9 mouse cellular contexts compared by ENCODE assay signal in genomic region chr11:69879711-69880110, GRCm38 (mm10). TPM values are rescaled to one million over a fixed set of nuclear protein-coding genes. Genes with fewer than 3 reads are reported as not detected.
DNase-seq lines count a peak whose midpoint lies in the region; ATAC-seq and TF ChIP-seq lines count a peak whose summit lies in the region.
"Had no signal": no experiment of that assay in that cellular context is flagged by ENCODE, and none has a peak within 500 bp of the region (broad histone marks: within the 10 kb centered on the region; RNA-seq: fewer than 3 reads in every experiment).

No protein-coding gene starts in this region.

- TF ChIP-seq CTCF in liver, postnatal 0 days (IDR thresholded peaks at IDR 0.05; ENCODE audit: low read depth), result no peak

- 57% methylated on average over 15 of the region's 15 CpGs for WGBS in heart, embryonic 13.5 days
- WGBS in hindbrain, embryonic 10.5 days, result 58% methylated on average over 15 of the region's 15 CpGs
- WGBS in liver, postnatal 0 days (ENCODE audit: insufficient replicate concordance), result 68% methylated on average over 15 of the region's 15 CpGs

- peaks cover 65% of the 10 kb centered on the region for H3K4me1 ChIP-seq in heart, embryonic 13.5 days
- H3K4me1 ChIP-seq in ES-E14 (ENCODE audit: control insufficient read depth in 2 of 2, insufficient read depth in 2 of 2, low read length in 2 of 2, poor library complexity in 1 of 2), result peaks cover 4 to 27% of the 10 kb centered on the region in 2 experiments; a peak in 3 of 4 replicates
- H3K4me1 ChIP-seq in hindbrain, embryonic 10.5 days (replicated peaks), result peaks cover 71% of the 10 kb centered on the region
- peaks cover 47% of the 10 kb centered on the region for H3K4me1 ChIP-seq in liver, postnatal 0 days (ENCODE audit: insufficient read depth)

- no peak overlapping the region for H3K27ac ChIP-seq in heart, embryonic 13.5 days (replicated peaks)
- no peak overlapping the region for H3K27ac ChIP-seq in ES-E14 (ENCODE audit: insufficient read depth, low read depth, low read length, poor library complexity, severe bottlenecking)
- H3K27ac ChIP-seq in hindbrain, embryonic 10.5 days, result peak overlapping the region; percentile 87
- no peak overlapping the region for H3K27ac ChIP-seq in liver, postnatal 0 days (ENCODE audit: low read depth)

- H3K4me2 ChIP-seq in heart, embryonic 13.5 days, result peak overlapping the region; percentile 91
- peak overlapping the region; percentile 89 for H3K4me2 ChIP-seq in liver, postnatal 0 days (ENCODE audit: low read depth, low read length)

- no peaks in the 10 kb centered on the region for H3K36me3 ChIP-seq in heart, embryonic 13.5 days
- peaks cover 2% of the 10 kb centered on the region; the same call in 1 of the 2 replicates for H3K36me3 ChIP-seq in ES-E14 (ENCODE audit: control insufficient read depth, insufficient read depth, low read length, poor library complexity, severe bottlenecking)
- H3K36me3 ChIP-seq in hindbrain, embryonic 10.5 days, result no peaks in the 10 kb centered on the region
- 0 out of 2 replicates have a peak, but pooled peaks cover 5% of the 10 kb centered on the region for H3K36me3 ChIP-seq in liver, postnatal 0 days (replicated peaks; ENCODE audit: insufficient read depth, low read length)

- H3K9me3 ChIP-seq in heart, embryonic 13.5 days, result no peaks in the 10 kb centered on the region
- no peaks in the 10 kb centered on the region for H3K9me3 ChIP-seq in ES-E14 (ENCODE audit: control insufficient read depth, insufficient read depth, low read depth, low read length)
- no peaks in the 10 kb centered on the region for H3K9me3 ChIP-seq in hindbrain, embryonic 10.5 days
- no peaks in the 10 kb centered on the region for H3K9me3 ChIP-seq in liver, postnatal 0 days (ENCODE audit: low read length)

- intact Hi-C loops in heart, postnatal 36 days (cut with DNase I), result loop anchor here (2.0 to 5.0 kb wide), 3 partner anchors 41 to 197 kb away; partner anchors contain the start of genes Eif5a, Polr2a and Senp3

- no peak for DNase-seq in heart, postnatal 36 days
- no peak for DNase-seq in ES-E14 (ENCODE audit: low read depth, low spot score)
- DNase-seq in hindbrain, embryonic 10.5 days (ENCODE audit: low spot score), result no peak
- DNase-seq in liver, postnatal 0 days, result no peak
- DNase-seq in urinary bladder, postnatal 36 days (ENCODE audit: low spot score in 2 of 2), result no peak
- DNase-seq in embryo, embryonic 9.5 days (ENCODE audit: extremely low spot score), result no peak

- no peaks in the 10 kb centered on the region for H3K27me3 ChIP-seq in heart, embryonic 13.5 days (replicated peaks)
- H3K27me3 ChIP-seq in hindbrain, embryonic 10.5 days (ENCODE audit: insufficient read depth, poor library complexity, severe bottlenecking), result peaks cover 22% of the 10 kb centered on the region
- H3K27me3 ChIP-seq in liver, postnatal 0 days (ENCODE audit: insufficient read depth, low read length), result no peaks in the 10 kb centered on the region

- H3K4me3 ChIP-seq in heart, embryonic 13.5 days, result peak overlapping the region; percentile 64
- H3K4me3 ChIP-seq in ES-E14 (ENCODE audit: insufficient read depth in 1 of 2, low read depth in 1 of 2, low read length in 2 of 2, poor library complexity in 1 of 2, severe bottlenecking in 1 of 2), result peak overlapping the region; percentile 29 to 68; a peak in 3 of 4 replicates
- H3K4me3 ChIP-seq in hindbrain, embryonic 10.5 days, result peak overlapping the region; percentile 62
- no peak overlapping the region for H3K4me3 ChIP-seq in liver, postnatal 0 days (ENCODE audit: low read depth, low read length)

- no peak for TF ChIP-seq EP300 in liver, postnatal 0 days (IDR thresholded peaks at IDR 0.05; ENCODE audit: low read depth)

- no peak for ATAC-seq in heart, embryonic 13.5 days (ENCODE audit: extremely low read depth, insufficient number of reproducible peaks, low FRiP score, low TSS enrichment)
- ATAC-seq in liver, postnatal 0 days, result no peak
- no peak for ATAC-seq in CD4-positive, CD25-positive, alpha-beta regulatory T cell, adult 4 months

- in situ Hi-C loops in ES-E14 (cut with MboI; ENCODE audit: low sequenced_read_pairs in 2 of 2, unreplicated experiment in 2 of 2), result loop anchor here in 1 of 2 experiments (10.0 kb wide), 1 partner anchor 75 kb away; the partner anchor contains the start of genes Fgf11 and Tmem102

- peak overlapping the region; percentile 84 for H3K9ac ChIP-seq in heart, embryonic 13.5 days
- no peak overlapping the region; the same call in 1 of the 2 replicates for H3K9ac ChIP-seq in ES-E14 (ENCODE audit: insufficient read depth, low read depth, low read length, poor library complexity, severe bottlenecking)
- peak overlapping the region; percentile 69; the same call in 1 of the 2 replicates for H3K9ac ChIP-seq in liver, postnatal 0 days (replicated peaks)

TF ChIP-seq in ES-E14, 5 proteins besides CTCF, POLR2A, EP300 and RAD21:
- TF ChIP-seq ZC3H11A (IDR thresholded peaks at IDR 0.05; ENCODE audit: borderline replicate concordance, low read depth, low read length), result no peak
- no peak for TF ChIP-seq CHD2 (IDR thresholded peaks at IDR 0.05; ENCODE audit: low read depth, low read length)
- no peak for TF ChIP-seq MAFK (IDR thresholded peaks at IDR 0.05; ENCODE audit: insufficient read depth, low read depth, low read length)

RNA-seq across cellular contexts. Expression of gene Kctd11, which starts 1.5 kb away (rescaled TPM):
- 3.9 TPM in 2 replicates for polyA plus RNA-seq in heart, embryonic 13.5 days (2015; fragmentation: Nextera tagmentation; extraction: Ambion mirVana)
- 1 to 10 TPM; 2.6 to 2.8 TPM for total RNA-seq in heart, postnatal 36 days (2021)
- total RNA-seq in ES-E14 (2012; rRNA removed), result 3.1 and 5.4 TPM in 2 replicates
- polyA plus RNA-seq in hindbrain, embryonic 10.5 days (2016; fragmentation: Nextera tagmentation; extraction: Ambion mirVana), result 5.2 and 6.8 TPM in 2 replicates
- polyA plus RNA-seq in liver, postnatal 0 days (2015; fragmentation: Nextera tagmentation; extraction: Ambion mirVana), result 0.92 and 0.95 TPM in 2 replicates
- polyA plus RNA-seq in CD4-positive, CD25-positive, alpha-beta regulatory T cell, adult 4 months (2017; shearing (Covaris generic)), result 1 to 10 TPM in 1 of 2 experiments, not detected in 1; 1.1 TPM

RNA-seq across cellular contexts. Expression of gene Tmem95, which starts 1.9 kb away (rescaled TPM):
- polyA plus RNA-seq in heart, embryonic 13.5 days (2015; fragmentation: Nextera tagmentation; extraction: Ambion mirVana), result not detected in 2 replicates
- not detected for total RNA-seq in heart, postnatal 36 days (2021)
- total RNA-seq in ES-E14 (2012; rRNA removed), result not detected in 2 replicates
- not detected in 2 replicates for polyA plus RNA-seq in hindbrain, embryonic 10.5 days (2016; fragmentation: Nextera tagmentation; extraction: Ambion mirVana)
- polyA plus RNA-seq in liver, postnatal 0 days (2015; fragmentation: Nextera tagmentation; extraction: Ambion mirVana), result not detected in 2 replicates
- not detected for polyA plus RNA-seq in CD4-positive, CD25-positive, alpha-beta regulatory T cell, adult 4 months (2017; shearing (Covaris generic))
- polyA plus RNA-seq: inflammation-experienced regulatory T-cells, adult 6 months had no signal

RNA-seq across cellular contexts. Expression of gene Acap1, which starts 15.6 kb away (rescaled TPM):
- 7.0 and 8.2 TPM in 2 replicates for polyA plus RNA-seq in heart, embryonic 13.5 days (2015; fragmentation: Nextera tagmentation; extraction: Ambion mirVana)
- under 1 TPM; 0.78 to 0.89 TPM for total RNA-seq in heart, postnatal 36 days (2021)
- total RNA-seq in ES-E14 (2012; rRNA removed), result 9.6 and 14.7 TPM in 2 replicates
- polyA plus RNA-seq in hindbrain, embryonic 10.5 days (2016; fragmentation: Nextera tagmentation; extraction: Ambion mirVana), result 1.2 and 1.4 TPM in 2 replicates
- 6.5 and 7.1 TPM in 2 replicates for polyA plus RNA-seq in liver, postnatal 0 days (2015; fragmentation: Nextera tagmentation; extraction: Ambion mirVana)
- 100 to 1,000 TPM; 256 to 383 TPM for polyA plus RNA-seq in CD4-positive, CD25-positive, alpha-beta regulatory T cell, adult 4 months (2017; shearing (Covaris generic))

RNA-seq across cellular contexts. Expression of gene 2810408A11Rik, which starts 21.1 kb away (rescaled TPM):
- polyA plus RNA-seq in heart, embryonic 13.5 days (2015; fragmentation: Nextera tagmentation; extraction: Ambion mirVana), result 4.0 and 4.1 TPM in 2 replicates
- under 1 TPM; 0.73 to 0.89 TPM for total RNA-seq in heart, postnatal 36 days (2021)
- 3.3 and 5.7 TPM in 2 replicates for total RNA-seq in ES-E14 (2012; rRNA removed)
- 11.4 and 15.2 TPM in 2 replicates for polyA plus RNA-seq in hindbrain, embryonic 10.5 days (2016; fragmentation: Nextera tagmentation; extraction: Ambion mirVana)
- polyA plus RNA-seq in liver, postnatal 0 days (2015; fragmentation: Nextera tagmentation; extraction: Ambion mirVana), result 0.90 and 1.2 TPM in 2 replicates
- 1 to 10 TPM; 1.6 to 2.0 TPM for polyA plus RNA-seq in CD4-positive, CD25-positive, alpha-beta regulatory T cell, adult 4 months (2017; shearing (Covaris generic))

RNA-seq across cellular contexts. Expression of gene Neurl4, which starts 21.2 kb away (rescaled TPM):
- polyA plus RNA-seq in heart, embryonic 13.5 days (2015; fragmentation: Nextera tagmentation; extraction: Ambion mirVana), result 7.8 and 8.1 TPM in 2 replicates
- 10 to 100 TPM; 40.2 to 47.4 TPM for total RNA-seq in heart, postnatal 36 days (2021)
- total RNA-seq in ES-E14 (2012; rRNA removed), result 66.3 and 98.2 TPM in 2 replicates
- 12.5 and 13.4 TPM in 2 replicates for polyA plus RNA-seq in hindbrain, embryonic 10.5 days (2016; fragmentation: Nextera tagmentation; extraction: Ambion mirVana)
- polyA plus RNA-seq in liver, postnatal 0 days (2015; fragmentation: Nextera tagmentation; extraction: Ambion mirVana), result 1.0 and 1.4 TPM in 2 replicates
- polyA plus RNA-seq in CD4-positive, CD25-positive, alpha-beta regulatory T cell, adult 4 months (2017; shearing (Covaris generic)), result 1 to 10 TPM; 8.3 to 9.1 TPM

Comparison
In these comparisons a context has a peak if more than half of its experiments do, and no peak if none do; other contexts are left out.
1. RNA of gene Acap1, which starts 15.6 kb away (polyA plus RNA-seq): 256 to 383 TPM in CD4-positive, CD25-positive, alpha-beta regulatory T cell, adult 4 months; 6.5 to 7.1 TPM in liver, postnatal 0 days, 7.0 to 8.2 TPM in heart, embryonic 13.5 days and 1.2 to 1.4 TPM in hindbrain, embryonic 10.5 days; every median in the first group is over 10 times any median in the second.